Mouse (Mus musculus) heart, embryonic 13.5 days (tissue): ENCODE measurements at regions not wholly inside any gene's neighbourhood (a gene's known extent, or its start where the extent isn't known, plus 50 kb on each side); places are given as distances from the start of the nearest gene placed in this dataset.
"Not testable (repeated sequence)": the region's sequence is repeated elsewhere in the genome, so short reads cannot be mapped to it uniquely, and the experiment has no call there.

Experiments used
- ATAC-seq: fragments of 200-750 bp; cut with Nextera tagmentation; 2 replicates; pipeline ENCODE4 v1.8.0; 2017; ENCODE audit warnings: moderate TSS enrichment; ENCODE audit not compliant: insufficient number of reproducible peaks, low FRiP score, low TSS enrichment; ENCODE audit errors: extremely low read depth
- H3K27ac ChIP-seq: fragments of 300-500 bp; sonication (generic); replicated peaks from 2 replicates; pipeline ENCODE4 v1.5.1; 2015; ENCODE audit warnings: moderate library complexity, mild to moderate bottlenecking, inconsistent platforms
- H3K27me3 ChIP-seq: fragments of 300-500 bp; sonication (generic); replicated peaks from 2 replicates; pipeline ENCODE4 v1.6.1; 2015; ENCODE audit warnings: mild to moderate bottlenecking, inconsistent platforms
- H3K36me3 ChIP-seq: fragments of 300-500 bp; sonication (generic); 2 replicates; pipeline ENCODE4 v1.6.1; 2015; ENCODE audit warnings: mild to moderate bottlenecking, inconsistent platforms
- H3K4me1 ChIP-seq: fragments of 300-500 bp; sonication (generic); 2 replicates; pipeline ENCODE4 v1.6.1; 2015; ENCODE audit warnings: inconsistent platforms
- H3K4me2 ChIP-seq: fragments of 300-500 bp; sonication (generic); 2 replicates; pipeline ENCODE4 v1.6.1; 2015; ENCODE audit warnings: inconsistent platforms, mild to moderate bottlenecking, moderate library complexity
- H3K4me3 ChIP-seq: fragments of 300-500 bp; sonication (generic); 2 replicates; pipeline ENCODE4 v1.5.1; 2015; ENCODE audit warnings: moderate library complexity, mild to moderate bottlenecking, inconsistent platforms
- H3K9ac ChIP-seq: fragments of 300-500 bp; sonication (generic); 2 replicates; pipeline ENCODE4 v1.6.1; 2015; ENCODE audit warnings: inconsistent platforms, mild to moderate bottlenecking, moderate library complexity
- H3K9me3 ChIP-seq: fragments of 300-500 bp; sonication (generic); 2 replicates; pipeline ENCODE4 v1.6.1; 2016; ENCODE audit warnings: inconsistent platforms
- WGBS: fragments of 180-500 bp; shearing (Covaris S2); methylation state at CpG from one replicate; pipeline ENCODE4 v1.1.7; 2015; ENCODE audit warnings: mixed read lengths; 5-methylcytosine and 5-hydroxymethylcytosine counted together

DNA sequence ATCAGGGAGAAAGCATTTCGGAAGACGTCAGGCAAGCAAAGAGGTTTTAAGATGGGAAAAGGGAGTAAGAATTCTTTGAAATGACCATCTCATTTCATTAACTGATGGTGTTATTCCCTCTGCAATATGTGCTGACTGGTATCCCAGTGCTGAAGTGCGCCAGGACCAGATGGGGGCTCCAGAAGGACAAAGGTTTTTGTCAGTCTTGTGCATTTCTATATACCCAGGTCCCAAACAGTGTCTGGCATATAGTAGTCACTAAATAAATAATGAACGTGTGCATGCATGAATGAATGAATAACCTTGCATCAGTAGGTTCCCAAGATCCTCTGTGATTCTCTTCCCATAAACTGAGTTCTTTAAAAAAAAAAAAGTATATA lies 119.3 kb upstream of the Creb1 start:
- Histone ChIP-seq H3K4me1 (no peaks in the 10 kb centered on the region), H3K4me2 (no peak overlapping the region), H3K36me3 (no peaks in the 10 kb centered on the region), H3K27me3 (no peaks in the 10 kb centered on the region), H3K9me3 (no peaks in the 10 kb centered on the region), H3K4me3 (no peak overlapping the region), H3K9ac (no peak overlapping the region), H3K27ac (no peak overlapping the region)
- 76% methylated on average over 4 of the region's 4 CpGs for WGBS
- no peak for ATAC-seq

DNA sequence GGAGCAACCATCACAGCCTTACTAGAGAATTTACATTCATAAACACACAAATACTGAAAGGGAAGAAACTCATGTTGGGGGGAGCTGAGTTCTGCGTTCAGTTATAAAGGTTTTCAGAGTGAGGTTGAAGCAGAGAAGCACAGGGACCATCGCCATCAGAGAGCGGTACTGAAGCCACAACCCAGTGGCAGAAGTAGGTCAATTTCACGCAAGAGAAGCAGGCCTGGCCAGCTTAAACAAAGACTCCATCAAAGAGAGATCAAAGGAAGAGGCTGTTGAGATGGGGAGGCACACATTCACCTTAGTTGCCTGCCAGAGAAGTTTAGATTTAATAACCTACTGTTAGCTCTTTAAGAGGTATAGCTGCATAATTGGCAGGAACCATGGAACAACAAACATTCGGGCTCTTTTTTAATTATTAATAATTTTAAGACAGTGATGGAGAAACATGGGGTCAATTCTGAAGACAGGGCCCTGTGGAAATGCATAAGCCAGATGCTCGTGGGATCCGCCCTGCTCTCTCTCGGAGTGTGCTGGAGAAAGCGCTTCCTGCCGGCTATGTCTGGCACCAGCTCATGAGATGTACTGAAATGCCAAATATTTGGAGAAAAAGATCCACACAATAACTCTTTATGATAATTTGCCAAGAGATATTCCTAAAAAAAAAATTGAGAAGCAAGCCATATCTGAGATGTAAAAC lies 119.8 kb upstream of the Creb1 start:
- no peaks in the 10 kb centered on the region for H3K27me3 ChIP-seq
- H3K4me3 ChIP-seq = no peak overlapping the region
- no peak for ATAC-seq
- H3K9me3 ChIP-seq = no peaks in the 10 kb centered on the region
- H3K36me3 ChIP-seq = no peaks in the 10 kb centered on the region
- no peak overlapping the region for H3K9ac ChIP-seq
- no peaks in the 10 kb centered on the region for H3K4me1 ChIP-seq
- 74% methylated on average over 10 of the region's 10 CpGs for WGBS
- no peak overlapping the region for H3K27ac ChIP-seq
- no peak overlapping the region for H3K4me2 ChIP-seq

DNA sequence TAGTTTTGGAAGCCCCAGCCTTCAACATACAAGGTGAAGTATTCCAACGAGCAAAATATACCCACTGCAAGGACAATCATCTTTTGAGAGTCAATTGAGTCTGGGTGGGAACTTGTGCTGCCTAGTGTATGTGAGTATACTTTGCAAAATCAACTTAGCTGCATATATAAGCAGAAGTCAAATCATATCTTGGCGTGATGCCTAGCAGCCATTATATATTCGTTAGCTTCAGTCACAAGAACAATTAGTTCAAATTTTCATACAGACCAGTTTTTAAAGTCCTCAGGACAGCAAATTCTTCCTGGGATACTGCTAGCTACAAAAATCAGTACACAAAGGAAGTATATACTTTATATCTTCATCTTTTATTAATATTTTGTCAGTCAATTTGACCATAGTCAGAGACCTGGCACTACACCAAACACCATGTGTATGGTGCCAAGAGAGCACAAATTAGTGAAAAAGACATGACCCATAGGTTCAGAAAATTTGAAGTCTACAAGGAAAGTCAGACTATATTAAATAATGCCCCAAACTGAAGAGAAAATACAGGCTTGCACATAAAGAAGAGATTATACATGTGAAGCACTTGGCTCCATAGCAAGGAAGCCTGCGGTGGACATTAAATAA lies 120.5 kb upstream of the Creb1 start:
- no peak overlapping the region for H3K27ac ChIP-seq
- H3K9me3 ChIP-seq = no peaks in the 10 kb centered on the region
- H3K4me1 ChIP-seq = no peaks in the 10 kb centered on the region
- H3K4me3 ChIP-seq = no peak overlapping the region
- 84% methylated on average over 4 of the region's 4 CpGs for WGBS
- no peaks in the 10 kb centered on the region for H3K36me3 ChIP-seq
- no peak overlapping the region for H3K9ac ChIP-seq
- no peaks in the 10 kb centered on the region for H3K27me3 ChIP-seq
- ATAC-seq = no peak
- no peak overlapping the region for H3K4me2 ChIP-seq

DNA sequence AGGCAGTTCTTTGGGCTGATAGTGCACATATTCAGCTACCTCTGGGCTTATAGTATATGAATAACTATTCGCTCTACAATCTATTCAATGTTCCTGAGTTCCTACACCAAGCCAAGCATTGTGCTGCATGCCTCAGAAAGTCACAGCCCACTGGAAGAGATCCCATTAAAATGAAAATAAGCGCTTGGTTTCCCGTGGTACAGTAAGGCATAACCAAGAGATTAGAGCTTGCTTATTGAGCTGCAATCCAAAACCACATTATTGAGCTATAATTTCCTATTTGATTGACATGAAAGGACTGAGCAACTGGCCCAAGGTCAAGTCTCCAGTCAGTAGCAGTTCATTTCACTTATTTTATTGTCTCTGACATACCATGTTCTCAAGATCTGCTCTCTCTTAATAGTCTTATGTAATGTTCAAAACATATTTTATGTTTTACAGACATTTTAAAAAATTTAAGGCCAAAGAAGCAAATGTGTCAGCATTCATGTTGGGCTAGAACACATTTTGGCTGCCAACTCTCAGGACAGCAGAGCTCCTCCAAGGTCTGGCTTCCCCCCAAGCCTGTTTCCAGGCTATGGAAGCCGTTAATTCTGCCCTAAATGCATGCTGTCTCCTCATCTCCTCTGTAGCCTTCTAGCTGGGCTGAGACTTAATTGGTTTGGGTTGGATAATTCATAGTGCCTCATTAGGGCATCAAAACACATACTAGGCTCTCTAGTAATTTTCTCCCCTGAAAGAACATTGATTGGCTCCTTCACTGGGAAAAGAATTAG lies 123.5 kb upstream of the Creb1 start:
- Histone ChIP-seq H3K4me2 (no peak overlapping the region), H3K36me3 (no peaks in the 10 kb centered on the region), H3K4me3 (no peak overlapping the region), H3K4me1 (no peaks in the 10 kb centered on the region), H3K9ac (no peak overlapping the region), H3K27me3 (no peaks in the 10 kb centered on the region), H3K9me3 (no peaks in the 10 kb centered on the region), H3K27ac (no peak overlapping the region)
- no peak for ATAC-seq
- WGBS = 71% methylated on average over 4 of the region's 4 CpGs

DNA sequence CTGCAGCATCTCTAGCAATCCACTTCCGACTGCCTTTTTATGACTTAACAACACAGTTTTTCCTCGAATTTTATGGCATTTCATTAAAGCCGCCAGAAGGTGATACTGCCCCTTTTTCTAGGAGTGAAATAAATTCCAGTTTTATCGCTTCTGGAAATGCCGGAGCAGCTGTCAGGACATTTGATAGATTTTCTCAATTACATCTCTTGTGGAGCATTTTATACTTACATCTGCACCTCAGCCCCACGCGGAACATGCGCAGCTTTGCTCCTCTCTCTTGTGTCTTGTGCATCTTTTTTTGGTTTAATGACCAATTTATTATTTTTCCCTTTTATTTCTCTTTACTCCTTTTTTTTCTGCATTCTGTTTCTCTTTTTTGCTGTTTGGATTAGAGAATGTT lies 140.9 kb upstream of the Creb1 start:
- H3K4me1 ChIP-seq = no peaks in the 10 kb centered on the region
- H3K27ac ChIP-seq = no peak overlapping the region
- no peaks in the 10 kb centered on the region for H3K9me3 ChIP-seq
- no peak overlapping the region for H3K4me3 ChIP-seq
- no peak overlapping the region for H3K4me2 ChIP-seq
- no peaks in the 10 kb centered on the region for H3K36me3 ChIP-seq
- H3K27me3 ChIP-seq = no peaks in the 10 kb centered on the region
- WGBS = 75% methylated on average over 8 of the region's 8 CpGs
- no peak overlapping the region for H3K9ac ChIP-seq
- no peak for ATAC-seq

DNA sequence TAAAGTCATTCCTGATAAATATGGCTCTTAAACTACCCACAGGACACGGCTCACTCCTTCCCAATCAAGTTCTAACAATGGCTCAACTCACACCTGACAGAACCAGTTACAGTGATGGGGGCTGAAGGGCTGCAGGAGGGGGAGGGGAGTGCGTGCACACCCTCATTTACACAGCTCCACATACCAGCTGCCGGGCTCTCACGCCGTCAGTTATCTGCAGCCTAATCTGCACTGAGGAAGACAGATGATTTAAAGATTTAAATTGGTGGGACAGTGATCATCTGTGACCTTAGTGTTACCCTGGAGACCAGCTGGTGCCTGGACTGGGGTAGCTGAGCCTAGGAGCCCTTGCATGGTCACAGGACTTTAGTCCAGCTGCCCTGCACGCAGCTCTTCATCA lies 151.2 kb upstream of the Creb1 start:
- Histone ChIP-seq H3K4me2 (no peak overlapping the region), H3K36me3 (no peaks in the 10 kb centered on the region)
- ATAC-seq = no peak

DNA sequence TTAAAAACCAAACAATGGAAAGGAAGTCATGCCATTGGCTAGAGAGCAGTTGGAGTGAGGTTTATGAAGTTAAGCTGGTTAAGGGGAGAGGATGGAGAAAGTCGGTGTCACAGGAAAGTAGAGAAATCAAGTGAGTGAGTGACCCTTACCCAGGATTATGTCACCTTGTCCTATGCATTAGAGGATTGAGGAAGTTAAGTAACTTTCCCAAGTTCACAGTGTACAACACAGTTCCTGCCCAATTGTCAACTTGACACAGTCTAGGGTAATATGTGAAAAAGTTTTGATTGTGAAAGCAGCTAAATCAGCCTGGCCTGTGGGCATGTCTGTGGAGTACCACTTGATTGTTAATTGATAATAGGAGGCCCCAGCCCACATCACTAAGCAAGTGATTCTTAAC lies 156.0 kb upstream of the Creb1 start:
- not testable (repeated sequence) for H3K4me1 ChIP-seq, H3K9ac ChIP-seq
- WGBS = 66% methylated on average over 1 of the region's 1 CpGs

More for the DNA sequence above, 151.2 kb upstream of the Creb1 start:
- H3K4me3 ChIP-seq = no peak overlapping the region
- 51% methylated on average over 6 of the region's 6 CpGs for WGBS
- no peaks in the 10 kb centered on the region for H3K27me3 ChIP-seq
- H3K9ac ChIP-seq = no peak overlapping the region
- no peaks in the 10 kb centered on the region for H3K4me1 ChIP-seq
- H3K9me3 ChIP-seq = no peaks in the 10 kb centered on the region
- H3K27ac ChIP-seq = no peak overlapping the region

DNA sequence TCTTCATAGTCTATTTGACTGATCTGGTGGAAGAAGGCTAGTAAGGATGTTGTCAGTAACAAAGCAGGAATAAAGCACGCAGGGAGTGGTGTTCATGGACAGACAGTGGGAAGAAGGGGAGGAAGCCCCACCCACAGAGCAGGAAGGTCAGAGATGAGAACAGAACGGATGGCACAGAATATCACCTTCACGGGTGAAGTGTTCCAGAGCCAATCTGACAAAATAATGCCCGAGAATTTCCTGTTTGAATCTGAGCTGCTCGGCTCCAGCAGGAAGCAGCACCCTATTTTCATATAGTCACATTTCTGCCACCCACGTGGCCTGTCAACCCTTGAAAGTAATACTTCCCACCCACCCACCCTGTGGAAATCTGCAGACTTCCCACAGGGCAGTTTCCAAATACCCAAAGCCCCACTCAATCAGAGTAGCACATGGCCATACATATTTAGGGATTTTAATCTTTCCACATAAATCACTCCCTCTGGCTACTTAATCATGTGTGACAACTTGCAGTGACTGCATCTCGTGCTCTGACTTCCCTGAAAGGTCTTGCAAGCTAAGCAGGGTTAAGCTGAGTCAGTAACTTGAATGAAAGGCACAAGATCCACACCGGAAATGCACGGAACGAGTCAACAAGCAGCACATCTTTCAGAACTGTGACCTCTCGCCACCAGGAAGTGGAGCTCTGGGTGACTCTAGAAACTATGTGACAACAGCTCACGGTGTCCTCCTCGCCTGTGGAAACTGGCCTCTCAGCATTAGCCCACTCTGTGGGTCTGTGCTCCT lies 158.0 kb upstream of the Creb1 start:
- H3K27ac ChIP-seq = no peak overlapping the region
- no peak overlapping the region for H3K4me2 ChIP-seq
- no peaks in the 10 kb centered on the region for H3K36me3 ChIP-seq
- H3K4me1 ChIP-seq = no peaks in the 10 kb centered on the region
- H3K27me3 ChIP-seq = no peaks in the 10 kb centered on the region
- no peak overlapping the region for H3K4me3 ChIP-seq
- H3K9me3 ChIP-seq = peaks cover 6% of the 10 kb centered on the region
- H3K9ac ChIP-seq = no peak overlapping the region
- 48% methylated on average over 13 of the region's 13 CpGs for WGBS
- no peak for ATAC-seq

More for the DNA sequence above, 156.0 kb upstream of the Creb1 start:
- H3K4me2 ChIP-seq, H3K36me3 ChIP-seq, H3K4me3 ChIP-seq, H3K27me3 ChIP-seq, H3K9me3 ChIP-seq, H3K27ac ChIP-seq, ATAC-seq: not testable (repeated sequence)

DNA sequence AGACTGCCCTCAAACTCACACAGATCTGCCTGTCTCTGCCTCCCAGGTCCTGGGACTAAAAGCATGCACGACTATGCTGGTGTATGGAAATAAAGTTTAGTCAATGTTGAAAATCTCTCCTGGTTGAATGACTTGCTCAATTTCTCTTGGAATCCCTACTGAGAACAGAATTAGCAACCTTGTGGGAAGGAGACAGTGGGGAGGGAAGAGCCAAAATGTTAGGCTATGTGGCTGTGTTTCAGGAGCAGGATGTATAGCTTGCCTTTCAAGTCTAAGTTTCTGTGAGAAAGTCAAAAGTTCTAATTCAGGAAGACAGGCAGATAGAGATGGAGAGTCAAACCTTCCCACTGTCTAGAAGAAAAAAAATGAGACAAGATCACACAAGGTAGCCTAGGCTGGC lies 168.3 kb upstream of the Creb1 start:
- 61% methylated on average over 1 of the region's 1 CpGs for WGBS
- Histone ChIP-seq H3K4me1 (no peaks in the 10 kb centered on the region), H3K9ac (no peak overlapping the region), H3K4me3 (no peak overlapping the region), H3K27ac (no peak overlapping the region), H3K27me3 (no peaks in the 10 kb centered on the region), H3K9me3 (no peaks in the 10 kb centered on the region), H3K36me3 (no peaks in the 10 kb centered on the region), H3K4me2 (no peak overlapping the region)
- ATAC-seq = no peak

DNA sequence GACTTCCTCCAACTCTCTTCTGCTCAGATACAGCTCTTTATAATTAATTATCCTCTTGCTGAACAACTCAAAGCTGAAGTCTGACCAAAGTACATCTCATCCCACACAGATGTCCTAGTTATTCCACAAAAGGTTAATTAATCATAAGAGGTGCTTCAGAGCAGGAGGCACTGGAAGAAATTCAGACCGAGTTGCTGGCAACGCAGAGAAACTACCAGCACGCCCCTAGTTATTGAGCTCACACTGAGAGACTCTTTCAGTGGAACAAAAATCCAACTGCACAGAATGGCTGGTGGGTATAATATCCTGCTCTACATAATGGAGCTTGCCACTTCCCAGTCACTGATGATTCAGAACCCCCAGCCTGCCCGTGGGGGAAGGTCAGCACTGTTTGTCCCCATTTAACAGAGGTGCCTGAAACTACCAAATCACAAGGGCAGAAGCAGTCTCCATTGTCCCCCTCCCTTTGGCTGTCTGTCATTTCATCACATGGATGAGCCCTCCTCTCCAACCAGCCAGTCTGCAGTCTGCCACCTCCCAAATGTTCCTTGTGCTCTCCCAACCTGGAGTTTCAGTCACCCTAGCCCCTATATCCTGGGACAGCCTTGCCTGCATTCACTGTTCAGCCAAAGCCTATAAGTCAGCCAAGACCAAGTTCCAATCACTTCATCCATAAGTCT lies 170.3 kb upstream of the Creb1 start:
- H3K9ac ChIP-seq = no peak overlapping the region
- no peaks in the 10 kb centered on the region for H3K36me3 ChIP-seq
- no peak for ATAC-seq
- H3K27me3 ChIP-seq = no peaks in the 10 kb centered on the region
- no peaks in the 10 kb centered on the region for H3K4me1 ChIP-seq
- no peak overlapping the region for H3K27ac ChIP-seq
- no peak overlapping the region for H3K4me3 ChIP-seq
- 75% methylated on average over 4 of the region's 4 CpGs for WGBS
- no peaks in the 10 kb centered on the region for H3K9me3 ChIP-seq
- H3K4me2 ChIP-seq = no peak overlapping the region

DNA sequence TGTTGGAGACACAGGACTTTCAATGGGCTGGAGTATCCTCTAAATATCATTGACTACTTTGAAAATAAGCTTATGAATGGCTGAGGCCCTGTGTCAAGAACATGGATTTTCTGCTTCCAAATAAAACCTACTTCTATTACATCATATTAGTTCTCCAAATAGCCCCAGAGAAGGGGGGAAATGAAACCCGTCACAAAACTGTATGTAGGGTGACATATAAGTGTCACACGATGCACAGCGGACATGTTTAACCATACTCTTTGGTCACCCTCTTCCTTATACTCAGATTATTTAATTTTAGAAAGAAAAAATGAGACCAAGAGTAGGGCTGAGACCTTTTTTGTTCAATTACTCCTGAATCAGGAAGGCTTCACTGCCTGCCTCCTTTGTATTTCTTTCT lies 189.2 kb upstream of the Creb1 start:
- Histone ChIP-seq H3K9ac (no peak overlapping the region), H3K4me2 (no peak overlapping the region), H3K27me3 (no peaks in the 10 kb centered on the region), H3K27ac (no peak overlapping the region), H3K36me3 (no peaks in the 10 kb centered on the region), H3K9me3 (no peaks in the 10 kb centered on the region), H3K4me1 (no peaks in the 10 kb centered on the region), H3K4me3 (no peak overlapping the region)
- WGBS = 77% methylated on average over 3 of the region's 3 CpGs
- ATAC-seq = no peak
